Mouse (Mus musculus) fat pad, adult 2 months (tissue): Measurements from ENCODE around the gene Rnf185.

Experiments used
- DNase-seq: peaks from one replicate; pipeline ENCODE4 v3.0.0-alpha.2; 2011; ENCODE audit warnings: low read depth, low spot score; ENCODE audit errors: extremely low read depth

Gene Rnf185

GRCm38 (mm10) chr11:3444875-3445274, 7.3 kb downstream of the Rnf185 start:
- DNase-seq: no peak

- DNase-seq: no peak
Measured at GRCm38 (mm10) chr11:3443091-3443490, 9.1 kb downstream of the Rnf185 start.

- no peak for DNase-seq
Measured at GRCm38 (mm10) chr11:3442677-3443076, 9.5 kb downstream of the Rnf185 start.

- peak; percentile 75 for DNase-seq
Measured at GRCm38 (mm10) chr11:3441696-3442443, 10.3 kb downstream of the Rnf185 start.

- DNase-seq: no peak
Measured at GRCm38 (mm10) chr11:3437621-3438020, 14.5 kb downstream of the Rnf185 start.

- no peak for DNase-seq
Measured at GRCm38 (mm10) chr11:3433809-3434208, 18.4 kb downstream of the Rnf185 start.

GRCm38 (mm10) chr11:3431976-3432603, 20.1 kb downstream of the Rnf185 start:
- DNase-seq: no peak

- DNase-seq: no peak
Measured at GRCm38 (mm10) chr11:3431515-3431914, 20.6 kb downstream of the Rnf185 start.

- DNase-seq: no peak
Measured at GRCm38 (mm10) chr11:3428632-3429031, 23.5 kb downstream of the Rnf185 start.

GRCm38 (mm10) chr11:3427697-3428230, 24.4 kb downstream of the Rnf185 start:
- DNase-seq: no peak

GRCm38 (mm10) chr11:3422242-3422641, 29.9 kb downstream of the Rnf185 start:
- DNase-seq: no peak

- no peak for DNase-seq
Measured at GRCm38 (mm10) chr11:3418741-3419140, 33.4 kb downstream of the Rnf185 start.

- DNase-seq: no peak
Measured at GRCm38 (mm10) chr11:3417795-3418194, 34.4 kb downstream of the Rnf185 start.

- DNase-seq: peak; percentile 85
Measured at GRCm38 (mm10) chr11:3416399-3416798, 35.8 kb downstream of the Rnf185 start.

- DNase-seq: no peak
Measured at GRCm38 (mm10) chr11:3412111-3412510, 40.1 kb downstream of the Rnf185 start.

GRCm38 (mm10) chr11:3408997-3409732, 43.0 kb downstream of the Rnf185 start, which contains the start of gene Limk2:
Limk2 (minus strand) TSS chr11:3409189.
- DNase-seq: no peak

GRCm38 (mm10) chr11:3408131-3408996, 43.8 kb downstream of the Rnf185 start:
- no peak for DNase-seq

GRCm38 (mm10) chr11:3404287-3405047, 47.7 kb downstream of the Rnf185 start:
- DNase-seq: no peak

- DNase-seq: no peak
Measured at GRCm38 (mm10) chr11:3403024-3403423, 49.1 kb downstream of the Rnf185 start.

GRCm38 (mm10) chr11:3398318-3398717, 53.8 kb downstream of the Rnf185 start:
- no peak for DNase-seq
